Mouse (Mus musculus): ENCODE results near the gene Kbtbd3.

The Kbtbd3 gene

GRCm38 (mm10) chr9:4309351-4310085 lies at the start of gene Kbtbd3, which contains the start of gene Aasdhppt:
Kbtbd3 (plus strand) TSS chr9:4309833.
Aasdhppt (minus strand) TSS chr9:4309471.
- in situ Hi-C loops (cut with MboI; ENCODE audit: unreplicated experiment in 2 of 2): loop anchor here (5.0 to 25.0 kb wide), 6 partner anchors 68 to 1003 kb away; partner anchors contain the start of genes Casp4 (in 2 of the 2), Msantd4 (in 2 of the 2), Alkbh8 (in 1 of the 2) and Cwf19l2 (in 1 of the 2)

- in situ Hi-C loops (cut with MboI; ENCODE audit: unreplicated experiment in 2 of 2): loop anchor here in 1 of 2 experiments (10.0 kb wide), 1 partner anchor 155 kb away; no protein-coding TSS in a partner anchor
These were observed 49.5 kb upstream of the Kbtbd3 start for GRCm38 (mm10) chr9:4259841-4260745.

GRCm38 (mm10) chr9:4260746-4261090 lies 48.9 kb upstream of the Kbtbd3 start:
- in situ Hi-C loops (cut with MboI; ENCODE audit: unreplicated experiment in 2 of 2): no loop called here

GRCm38 (mm10) chr9:4266881-4267280 lies 42.8 kb upstream of the Kbtbd3 start:
- in situ Hi-C loops (cut with MboI; ENCODE audit: unreplicated experiment in 2 of 2): no loop called here

- in situ Hi-C loops (cut with MboI; ENCODE audit: unreplicated experiment in 2 of 2): no loop called here
These were observed 25.8 kb upstream of the Kbtbd3 start for GRCm38 (mm10) chr9:4283850-4284249.

GRCm38 (mm10) chr9:4300466-4300865 lies 9.2 kb upstream of the Kbtbd3 start:
- in situ Hi-C loops (cut with MboI; ENCODE audit: unreplicated experiment in 2 of 2): loop anchor here (5.0 to 25.0 kb wide), 4 partner anchors 898 to 1012 kb away; partner anchors contain the start of genes Casp4 (in 2 of the 2), Alkbh8 (in 1 of the 2) and Cwf19l2 (in 1 of the 2)

- in situ Hi-C loops (cut with MboI; ENCODE audit: unreplicated experiment in 2 of 2): loop anchor here (5.0 to 25.0 kb wide), 6 partner anchors 72 to 1007 kb away; partner anchors contain the start of genes Casp4 (in 2 of the 2), Cwf19l2 (in 2 of the 2), Msantd4 (in 2 of the 2) and Alkbh8 (in 1 of the 2)
These were observed 4.8 kb upstream of the Kbtbd3 start for GRCm38 (mm10) chr9:4304867-4305266.

- in situ Hi-C loops (cut with MboI; ENCODE audit: unreplicated experiment in 2 of 2): loop anchor here (5.0 to 25.0 kb wide), 6 partner anchors 69 to 1004 kb away; partner anchors contain the start of genes Casp4 (in 2 of the 2), Msantd4 (in 2 of the 2), Alkbh8 (in 1 of the 2) and Cwf19l2 (in 1 of the 2)
These were observed 844 bp upstream of the Kbtbd3 start for GRCm38 (mm10) chr9:4308628-4309350.

- in situ Hi-C loops (cut with MboI; ENCODE audit: unreplicated experiment in 2 of 2): loop anchor here in 1 of 2 experiments (25.0 kb wide), 2 partner anchors 973 to 1002 kb away; partner anchors contain the start of genes Alkbh8 and Casp4
These were observed 1.1 kb downstream of the Kbtbd3 start for GRCm38 (mm10) chr9:4310706-4311105.

GRCm38 (mm10) chr9:4311162-4311561 lies 1.5 kb downstream of the Kbtbd3 start:
- in situ Hi-C loops (cut with MboI; ENCODE audit: unreplicated experiment in 2 of 2): loop anchor here in 1 of 2 experiments (25.0 kb wide), 2 partner anchors 974 to 1001 kb away; partner anchors contain the start of genes Alkbh8 and Casp4

GRCm38 (mm10) chr9:4313946-4314345 lies 4.3 kb downstream of the Kbtbd3 start:
- in situ Hi-C loops (cut with MboI; ENCODE audit: unreplicated experiment in 2 of 2): loop anchor here in 1 of 2 experiments (25.0 kb wide), 2 partner anchors 977 to 998 kb away; partner anchors contain the start of genes Alkbh8 and Casp4

- in situ Hi-C loops (cut with MboI; ENCODE audit: unreplicated experiment in 2 of 2): loop anchor here in 1 of 2 experiments (25.0 kb wide), 2 partner anchors 978 to 997 kb away; partner anchors contain the start of genes Alkbh8 and Casp4
These were observed 6.1 kb downstream of the Kbtbd3 start for GRCm38 (mm10) chr9:4315746-4316145.

GRCm38 (mm10) chr9:4318939-4319721 lies 9.5 kb downstream of the Kbtbd3 start:
- in situ Hi-C loops (cut with MboI; ENCODE audit: unreplicated experiment in 2 of 2): loop anchor here in 1 of 2 experiments (25.0 kb wide), 2 partner anchors 982 to 993 kb away; partner anchors contain the start of genes Alkbh8 and Casp4

- in situ Hi-C loops (cut with MboI; ENCODE audit: unreplicated experiment in 2 of 2): no loop called here
These were observed 43.5 kb downstream of the Kbtbd3 start for GRCm38 (mm10) chr9:4353163-4353562.

GRCm38 (mm10) chr9:4375828-4376639 lies 66.4 kb downstream of the Kbtbd3 start, which contains the start of gene Msantd4:
Msantd4 (plus strand) TSS chr9:4376562.
- in situ Hi-C loops (cut with MboI; ENCODE audit: unreplicated experiment in 2 of 2): loop anchor here (5.0 to 10.0 kb wide), 4 partner anchors 69 to 1041 kb away; partner anchors contain the start of genes Aasdhppt (in 2 of the 2), Kbtbd3 (in 2 of the 2), Alkbh8 (in 1 of the 2) and Cwf19l2 (in 1 of the 2)

GRCm38 (mm10) chr9:4376640-4377120 lies 67.0 kb downstream of the Kbtbd3 start:
- in situ Hi-C loops (cut with MboI; ENCODE audit: unreplicated experiment in 2 of 2): loop anchor here (5.0 to 10.0 kb wide), 4 partner anchors 69 to 1042 kb away; partner anchors contain the start of genes Aasdhppt (in 2 of the 2), Kbtbd3 (in 2 of the 2), Alkbh8 (in 1 of the 2) and Cwf19l2 (in 1 of the 2)

All from v-Abl transformed pro-B cells (cell line).